Mouse (Mus musculus): ENCODE data around the gene Wnt8b. TPM values are rescaled to one million over a fixed set of nuclear protein-coding genes. Genes with fewer than 3 reads are reported as not detected.
A peak's percentile ranks its signal among the peaks of the same experiment; 100 is the strongest.
"Not testable (repeated sequence)": the region's sequence is repeated elsewhere in the genome, so short reads cannot be mapped to it uniquely, and the experiment has no call there.

Gene Wnt8b
- total and polyA plus RNA-seq, 3 experiments = 0.07 TPM; not detected in 2

DNA sequence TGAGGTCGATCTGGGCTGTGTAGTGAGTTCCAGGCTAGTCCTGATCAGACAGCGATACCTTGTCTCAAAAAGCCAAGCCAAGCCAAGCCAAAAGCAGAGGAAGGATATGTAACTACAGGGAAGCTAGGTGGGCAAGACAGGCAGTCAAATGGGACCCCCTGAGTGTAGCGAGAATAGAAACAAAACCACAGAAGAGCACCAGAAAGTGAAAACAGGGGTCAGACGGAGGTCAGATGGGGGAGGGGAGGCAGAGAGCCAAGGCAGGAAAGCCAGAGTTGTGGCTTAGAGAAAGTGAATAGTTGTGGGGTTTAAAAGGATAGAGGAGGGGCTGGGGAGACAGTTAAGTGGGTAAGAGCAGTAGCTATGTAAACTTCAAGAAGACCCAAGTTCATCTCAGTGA, 31.8 kb upstream of the Wnt8b start:
- H3K36me3 ChIP-seq (replicated peaks in 1 of 2; ENCODE audit: control insufficient read depth in 1 of 2, insufficient read depth in 1 of 2, low read length in 1 of 2) = no peaks in the 10 kb centered on the region
- no peak overlapping the region for H3K4me3 ChIP-seq (replicated peaks in 1 of 3; ENCODE audit: low read depth in 2 of 3, low read length in 2 of 3, poor library complexity in 1 of 3)
- H3K9ac ChIP-seq (ENCODE audit: insufficient read depth, low read depth) = no peak overlapping the region
- H3K27ac ChIP-seq (ENCODE audit: insufficient read depth, low read depth) = no peak overlapping the region
- peaks cover 13 to 32% of the 10 kb centered on the region in 2 experiments for H3K4me1 ChIP-seq (ENCODE audit: control insufficient read depth in 1 of 2, insufficient read depth in 2 of 2)
- dilution Hi-C loops (cut with MboI; ENCODE audit: extremely low pct_ligation_motif_present, extremely low pct_unique_long_range_greater_than_20kb, low sequenced_read_pairs) = no loop called here
- TF ChIP-seq MEF2A (IDR thresholded peaks at IDR 0.05; ENCODE audit: borderline replicate concordance, low read depth, low read length) (peak; percentile 59), TCF12 (IDR thresholded peaks at IDR 0.05; ENCODE audit: low read depth, low read length) (no peak), CHD2 (IDR thresholded peaks at IDR 0.05; ENCODE audit: low read length) (peak; percentile 68), ELF1 (IDR thresholded peaks at IDR 0.05; ENCODE audit: low read depth, low read length) (no peak), JUN (IDR thresholded peaks at IDR 0.05; ENCODE audit: insufficient read depth, low read depth, low read length) (no peak), PAX5 (IDR thresholded peaks at IDR 0.05; ENCODE audit: low read length) (no peak)
- H3K27me3 ChIP-seq (replicated peaks) = no peaks in the 10 kb centered on the region
- H3K4me2 ChIP-seq (ENCODE audit: insufficient read depth, low read depth, poor library complexity, severe bottlenecking) = no peak overlapping the region
- peak; percentile 27 for DNase-seq (ENCODE audit: extremely low read depth)
- in situ Hi-C loops (cut with MboI; ENCODE audit: low pct_ligation_motif_present, low pct_unique_long_range_greater_than_20kb, low sequenced_read_pairs) = loop anchor here (5.0 kb wide), 1 partner anchor 39 kb away; no protein-coding TSS in a partner anchor
- no peaks in the 10 kb centered on the region for H3K79me2 ChIP-seq (replicated peaks; ENCODE audit: control insufficient read depth, extremely low read depth, insufficient read depth, poor library complexity, severe bottlenecking)
- H3K9me3 ChIP-seq (replicated peaks; ENCODE audit: low read length) = no peaks in the 10 kb centered on the region

DNA sequence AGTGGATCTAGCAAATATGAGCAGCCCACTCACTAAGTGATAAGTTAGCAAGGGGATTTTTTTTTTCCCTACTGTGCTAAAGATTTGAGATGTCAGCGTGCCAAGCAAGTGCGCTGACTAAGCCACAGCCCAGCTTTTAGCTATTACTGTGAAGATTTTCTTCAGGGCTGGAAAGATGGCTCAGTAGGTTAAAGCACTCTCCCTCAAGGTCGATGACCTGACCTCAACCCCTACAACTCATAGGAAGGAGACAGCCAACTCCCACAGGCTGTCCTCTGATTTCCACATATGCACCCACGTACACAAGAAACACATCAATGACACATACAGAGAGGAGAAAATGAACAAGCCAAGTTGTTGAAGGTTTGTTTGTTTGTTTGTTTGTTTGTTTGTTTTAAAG, 31.1 kb upstream of the Wnt8b start:
- in situ Hi-C loops (cut with MboI; ENCODE audit: low pct_ligation_motif_present, low pct_unique_long_range_greater_than_20kb, low sequenced_read_pairs) = loop anchor here (5.0 kb wide), 1 partner anchor 40 kb away; no protein-coding TSS in a partner anchor
- H3K9ac ChIP-seq (ENCODE audit: insufficient read depth, low read depth) = no peak overlapping the region
- H3K4me1 ChIP-seq (ENCODE audit: control insufficient read depth in 1 of 2, insufficient read depth in 2 of 2) = peaks cover 8 to 25% of the 10 kb centered on the region in 2 experiments
- no peak for TF ChIP-seq MYC (IDR thresholded peaks at IDR 0.05; ENCODE audit: low read depth, low read length)
- TF ChIP-seq MAFK (IDR thresholded peaks at IDR 0.05; ENCODE audit: insufficient replicate concordance, low read length) = no peak
- no peak for TF ChIP-seq POLR2A (IDR thresholded peaks at IDR 0.05; ENCODE audit: low read depth, low read length)
- no peak for TF ChIP-seq SMC3 (IDR thresholded peaks at IDR 0.05; ENCODE audit: low read depth, low read length)
- no peak for TF ChIP-seq USF1 (IDR thresholded peaks at IDR 0.05; ENCODE audit: low read depth, low read length)
- TF ChIP-seq EP300 (IDR thresholded peaks at IDR 0.05; ENCODE audit: low read length) = no peak
- no peak for TF ChIP-seq ZMIZ1 (IDR thresholded peaks at IDR 0.05; ENCODE audit: low read depth, low read length)
- no peak for TF ChIP-seq MXI1 (IDR thresholded peaks at IDR 0.05; ENCODE audit: low read depth, low read length)
- no peak for TF ChIP-seq BHLHE40 (IDR thresholded peaks at IDR 0.05; ENCODE audit: low read depth, low read length)
- no peak for TF ChIP-seq MAX (IDR thresholded peaks at IDR 0.05; ENCODE audit: low read length)
- TF ChIP-seq IRF4 (IDR thresholded peaks at IDR 0.05; ENCODE audit: low read depth, low read length) = no peak
- TF ChIP-seq CTCF (conservative IDR thresholded peaks at IDR 0.05 in 1 of 2, IDR thresholded peaks at IDR 0.05 in 1 of 2; ENCODE audit: low read depth in 2 of 2, low read length in 2 of 2) = no peak
- no peak for TF ChIP-seq TBP (conservative IDR thresholded peaks at IDR 0.05; ENCODE audit: low read depth, low read length)
- no peak for TF ChIP-seq GABPA (IDR thresholded peaks at IDR 0.05; ENCODE audit: insufficient replicate concordance, low read depth, low read length)
- TF ChIP-seq ETS1 (conservative IDR thresholded peaks at IDR 0.05; ENCODE audit: low read depth, low read length) = no peak
- no peak for TF ChIP-seq RAD21 (IDR thresholded peaks at IDR 0.05; ENCODE audit: low read depth, low read length)
- H3K4me2 ChIP-seq (ENCODE audit: insufficient read depth, low read depth, poor library complexity, severe bottlenecking) = no peak overlapping the region
- no peaks in the 10 kb centered on the region for H3K27me3 ChIP-seq (replicated peaks)
- H3K79me2 ChIP-seq (replicated peaks; ENCODE audit: control insufficient read depth, extremely low read depth, insufficient read depth, poor library complexity, severe bottlenecking) = no peaks in the 10 kb centered on the region
- no peaks in the 10 kb centered on the region for H3K36me3 ChIP-seq (replicated peaks in 1 of 2; ENCODE audit: control insufficient read depth in 1 of 2, insufficient read depth in 1 of 2, low read length in 1 of 2)
- H3K27ac ChIP-seq (ENCODE audit: insufficient read depth, low read depth) = no peak overlapping the region
- no peak for DNase-seq (ENCODE audit: extremely low read depth)
- no peaks in the 10 kb centered on the region for H3K9me3 ChIP-seq (replicated peaks; ENCODE audit: low read length)
- no peak overlapping the region for H3K4me3 ChIP-seq (replicated peaks in 1 of 3; ENCODE audit: low read depth in 2 of 3, low read length in 2 of 3, poor library complexity in 1 of 3)
- dilution Hi-C loops (cut with MboI; ENCODE audit: extremely low pct_ligation_motif_present, extremely low pct_unique_long_range_greater_than_20kb, low sequenced_read_pairs) = no loop called here

DNA sequence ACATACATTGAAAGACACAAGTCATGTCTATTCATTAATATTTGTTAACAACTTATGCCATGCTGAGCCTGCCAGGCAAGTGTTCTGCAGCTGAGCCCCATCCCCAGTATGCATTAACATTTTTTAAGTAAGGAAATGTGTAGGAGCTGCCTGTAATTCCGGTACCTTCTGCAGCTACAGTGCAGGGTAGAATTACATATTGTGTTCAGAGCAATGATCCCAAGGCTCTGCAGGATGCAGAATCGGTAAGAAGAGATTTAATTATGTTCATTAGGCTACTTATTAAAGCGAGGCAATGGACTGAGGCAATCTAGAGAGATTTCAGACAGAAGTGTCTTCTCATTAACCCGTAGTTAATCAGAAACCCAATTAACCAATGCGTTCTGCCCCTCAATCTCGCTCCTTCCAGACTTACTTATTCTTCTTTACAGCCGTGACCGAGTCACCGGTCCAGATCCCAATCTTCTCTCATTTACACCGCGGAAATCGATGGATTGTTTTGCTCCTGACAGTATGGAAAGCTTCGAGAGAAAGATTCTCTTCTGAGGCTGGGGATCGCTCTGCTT, 27.2 kb upstream of the Wnt8b start:
- Histone ChIP-seq H3K4me1 (ENCODE audit: control insufficient read depth in 1 of 2, insufficient read depth in 2 of 2) (peaks cover 4 to 11% of the 10 kb centered on the region in 2 experiments; a peak in 3 of 4 replicates), H3K9me3 (replicated peaks; ENCODE audit: low read length) (peaks cover 15% of the 10 kb centered on the region)
- dilution Hi-C loops (cut with MboI; ENCODE audit: extremely low pct_ligation_motif_present, extremely low pct_unique_long_range_greater_than_20kb, low sequenced_read_pairs); H3K4me3 ChIP-seq (replicated peaks in 1 of 3; ENCODE audit: low read depth in 2 of 3, low read length in 2 of 3, poor library complexity in 1 of 3); in situ Hi-C loops (cut with MboI; ENCODE audit: low pct_ligation_motif_present, low pct_unique_long_range_greater_than_20kb, low sequenced_read_pairs); H3K27me3 ChIP-seq (replicated peaks); H3K9ac ChIP-seq (ENCODE audit: insufficient read depth, low read depth); DNase-seq (ENCODE audit: extremely low read depth); H3K79me2 ChIP-seq (replicated peaks; ENCODE audit: control insufficient read depth, extremely low read depth, insufficient read depth, poor library complexity, severe bottlenecking); H3K36me3 ChIP-seq (replicated peaks in 1 of 2; ENCODE audit: control insufficient read depth in 1 of 2, insufficient read depth in 1 of 2, low read length in 1 of 2); H3K4me2 ChIP-seq (ENCODE audit: insufficient read depth, low read depth, poor library complexity, severe bottlenecking); H3K27ac ChIP-seq (ENCODE audit: insufficient read depth, low read depth): not testable (repeated sequence)

All from CH12.LX (cell line).